Mouse (Mus musculus) T-helper 1 cell (primary cell): ENCODE data around the gene Ppp1r1c.

Experiments used
- in situ Hi-C: fragments of 300-600 bp; cut with MboI, MseI; formaldehyde crosslinking; loops from one replicate; pipeline ENCODE4 v1.15.1; 2025; ENCODE audit warnings: high pct_unique_total_duplicates

Gene Ppp1r1c

GRCm38 (mm10) chr2:79856874-79857273, 149.3 kb downstream of the Ppp1r1c start:
- in situ Hi-C loops: no loop called here

- in situ Hi-C loops: no loop called here
Measured at GRCm38 (mm10) chr2:79865275-79865999, 157.9 kb downstream of the Ppp1r1c start.
